Mouse (Mus musculus) brown adipose tissue, adult 24 weeks (tissue): ENCODE data around the gene Pex12. TPM values are rescaled to one million over a fixed set of nuclear protein-coding genes. Genes with fewer than 3 reads are reported as not detected.
"Not testable (repeated sequence)": the region's sequence is repeated elsewhere in the genome, so short reads cannot be mapped to it uniquely, and the experiment has no call there.

Experiments
- H3K27ac ChIP-seq: fragments of 200-500 bp; replicated peaks from 2 replicates; pipeline ENCODE4 v1.5.1; 2012; ENCODE audit warnings: low read depth, mild to moderate bottlenecking, low read length
- H3K4me1 ChIP-seq: fragments of 200-500 bp; 2 replicates; pipeline ENCODE4 v1.6.1; 2012; ENCODE audit warnings: low read length, mixed read lengths; ENCODE audit not compliant: control insufficient read depth, insufficient read depth, insufficient read length
- H3K4me3 ChIP-seq: fragments of 200-500 bp; 2 replicates; pipeline ENCODE4 v1.5.1; 2012; ENCODE audit warnings: low read depth, mild to moderate bottlenecking, low read length, moderate library complexity; ENCODE audit not compliant: insufficient read depth
- polyA plus RNA-seq: library from polyadenylated mRNA; stranded (reverse); fragments of >200 nt; gene quantifications from 2 replicates; pipeline ENCODE4 v1.2.4, GENCODE M21; 2012; ENCODE audit not compliant: missing spikeins, insufficient read depth, insufficient read length

Gene Pex12
- polyA plus RNA-seq, result 4.2 and 9.8 TPM in 2 replicates

DNA sequence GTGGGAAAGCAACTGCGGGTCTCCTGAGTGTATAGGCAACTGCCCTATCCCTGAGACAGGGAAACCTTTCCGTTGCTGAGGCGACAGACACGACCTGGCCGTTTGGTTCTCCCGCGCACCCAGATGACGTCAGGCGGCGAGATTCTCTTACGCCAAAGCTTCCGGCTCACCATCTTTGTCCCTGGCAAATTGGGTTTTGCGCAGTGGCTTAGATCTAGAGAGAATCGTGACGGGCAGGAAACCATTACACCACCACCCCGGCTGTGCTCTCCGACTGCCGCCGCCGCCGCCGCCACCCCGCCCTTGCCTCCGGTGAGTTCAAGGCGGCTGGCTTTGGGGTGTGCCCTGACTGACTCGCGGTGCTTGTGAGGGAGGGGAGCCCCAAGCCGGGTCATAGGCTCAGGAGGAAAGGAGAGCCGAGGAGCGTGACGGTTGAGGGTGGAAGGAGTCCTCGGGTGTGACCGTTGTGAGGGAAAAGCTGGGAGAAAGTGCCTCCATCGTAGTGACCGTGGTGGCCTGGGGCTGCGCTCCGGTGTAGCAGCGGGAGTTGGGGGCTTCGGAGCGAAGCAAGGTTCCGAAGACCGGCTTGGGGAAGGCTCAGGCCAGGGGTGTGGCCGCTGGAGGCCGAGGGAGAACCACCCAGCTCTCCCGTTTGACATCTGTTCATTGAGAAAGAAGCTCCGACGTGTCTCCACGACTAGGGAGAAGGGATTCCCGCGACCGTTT, at the start of gene Pex12:
Pex12 (minus strand) TSS at position 61 of the 726 bp plus-strand sequence.
- peak within 1 kb of the TSS; percentile 96 for H3K27ac ChIP-seq
- peaks cover 6% of the 10 kb centered on the region; the same call in 1 of the 2 replicates for H3K4me1 ChIP-seq
- peak within 1 kb of the TSS; percentile 94 for H3K4me3 ChIP-seq

GRCm38 (mm10) chr11:83341716-83342245, 39.4 kb upstream of the Pex12 start:
- H3K4me3 ChIP-seq, result no peak overlapping the region
- no peaks in the 10 kb centered on the region for H3K4me1 ChIP-seq
- no peak overlapping the region for H3K27ac ChIP-seq

GRCm38 (mm10) chr11:83339705-83340104, 37.3 kb upstream of the Pex12 start:
- Histone ChIP-seq H3K27ac (no peak overlapping the region), H3K4me3 (no peak overlapping the region), H3K4me1 (no peaks in the 10 kb centered on the region)

DNA sequence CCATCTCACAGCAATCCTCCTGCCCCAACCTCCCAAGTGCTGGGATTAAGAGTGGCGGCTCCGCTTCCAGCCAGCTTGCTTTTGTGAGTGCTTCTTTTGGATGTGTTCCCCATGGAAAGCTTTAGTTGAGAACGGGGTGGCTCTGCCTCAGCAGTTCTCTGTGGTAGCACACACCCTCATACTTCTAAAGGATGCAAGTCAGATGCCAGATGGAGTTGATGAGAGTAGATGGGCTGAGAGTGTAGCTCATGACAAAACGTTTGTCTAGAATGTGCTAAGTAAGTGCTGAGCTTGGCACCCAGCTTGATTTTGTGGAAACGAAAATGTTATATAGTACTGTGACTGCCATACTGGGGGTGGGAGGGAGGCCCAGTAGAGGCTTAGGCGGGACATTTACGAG, 33.4 kb upstream of the Pex12 start:
- H3K4me1 ChIP-seq, result no peaks in the 10 kb centered on the region
- H3K4me3 ChIP-seq, result no peak overlapping the region
- H3K27ac ChIP-seq, result no peak overlapping the region

GRCm38 (mm10) chr11:83327427-83327826, 25.0 kb upstream of the Pex12 start:
- Histone ChIP-seq H3K4me3 (no peak overlapping the region), H3K27ac (no peak overlapping the region), H3K4me1 (no peaks in the 10 kb centered on the region)

DNA sequence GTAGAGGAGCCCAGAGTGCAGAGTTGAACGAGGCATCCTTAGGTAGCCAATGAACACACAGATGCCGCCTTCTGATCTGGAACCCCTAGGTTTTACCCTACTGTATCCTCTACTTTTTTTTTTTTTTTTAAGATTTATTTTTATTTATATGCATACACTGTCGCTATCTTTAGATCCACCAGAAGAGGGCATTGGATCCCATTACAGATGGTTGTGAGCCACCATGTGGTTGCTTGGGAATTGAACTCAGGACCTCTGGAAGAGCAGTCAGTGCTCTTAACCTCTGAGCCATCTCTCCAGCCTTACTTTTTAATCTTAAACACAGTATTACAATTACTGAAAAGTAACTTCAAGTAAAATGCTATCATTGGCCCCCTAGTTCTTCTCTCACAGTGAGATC, 24.3 kb upstream of the Pex12 start:
- not testable (repeated sequence) for H3K27ac ChIP-seq, H3K4me1 ChIP-seq, H3K4me3 ChIP-seq

GRCm38 (mm10) chr11:83319048-83319447, 16.7 kb upstream of the Pex12 start:
- Histone ChIP-seq H3K4me3 (no peak overlapping the region), H3K27ac (no peak overlapping the region), H3K4me1 (no peaks in the 10 kb centered on the region)

DNA sequence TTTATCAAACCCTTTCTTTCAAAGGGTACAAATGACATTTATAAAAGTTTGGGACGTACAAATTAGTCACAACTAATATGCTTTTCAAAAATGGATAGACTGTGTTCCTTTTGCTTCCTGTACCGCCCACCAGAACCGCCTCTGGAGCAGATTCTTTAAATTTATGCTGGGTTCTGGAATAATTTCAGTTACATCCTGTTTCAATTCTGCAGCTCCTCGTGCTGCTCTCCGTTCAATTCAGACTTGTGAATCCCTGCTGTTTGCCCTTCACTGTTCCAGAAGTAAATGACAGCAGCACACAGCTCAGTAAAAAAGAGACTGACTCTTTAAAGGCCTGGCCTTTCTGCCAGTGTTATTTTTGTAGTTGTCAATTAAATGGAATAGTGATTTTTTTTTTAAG, 10.1 kb upstream of the Pex12 start:
- Histone ChIP-seq H3K4me3 (no peak overlapping the region), H3K4me1 (peaks cover 2% of the 10 kb centered on the region; the same call in 1 of the 2 replicates), H3K27ac (no peak overlapping the region)

DNA sequence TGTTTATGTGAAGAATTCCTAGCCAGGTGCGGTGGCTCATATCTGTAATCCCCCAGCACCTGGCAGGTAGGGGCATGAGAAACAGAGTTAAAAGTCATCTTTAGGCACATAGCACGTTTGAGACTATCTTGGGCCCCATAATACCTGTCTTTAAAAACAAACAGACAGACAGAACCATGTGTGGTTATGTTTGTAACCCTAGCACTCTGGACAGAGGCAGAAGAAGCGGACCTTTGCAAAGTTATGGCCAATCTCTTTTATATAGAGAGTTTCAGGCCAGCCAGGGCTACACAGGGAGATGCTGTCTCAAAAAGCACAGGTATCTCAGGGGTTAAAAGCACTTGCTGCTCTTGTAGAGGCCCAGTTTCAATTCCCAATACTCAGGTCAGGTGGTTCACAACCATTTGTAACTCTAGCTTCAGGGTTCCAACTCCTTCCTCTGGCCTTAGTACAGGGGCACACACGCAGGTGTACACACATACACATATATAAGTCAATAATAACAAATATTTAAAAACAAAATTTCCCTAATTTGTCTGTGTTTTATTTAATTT, 4.4 kb upstream of the Pex12 start:
- H3K27ac ChIP-seq, result no peak overlapping the region
- no peak overlapping the region for H3K4me3 ChIP-seq
- H3K4me1 ChIP-seq, result peaks cover 6% of the 10 kb centered on the region; the same call in 1 of the 2 replicates

GRCm38 (mm10) chr11:83304485-83304884, 2.1 kb upstream of the Pex12 start:
- Histone ChIP-seq H3K4me1 (peaks cover 6% of the 10 kb centered on the region; the same call in 1 of the 2 replicates), H3K27ac (no peak overlapping the region), H3K4me3 (no peak overlapping the region)

- H3K4me1 ChIP-seq, result peaks cover 6% of the 10 kb centered on the region; the same call in 1 of the 2 replicates
- no peak overlapping the region for H3K27ac ChIP-seq
- no peak overlapping the region for H3K4me3 ChIP-seq
These were observed 1.4 kb upstream of the Pex12 start for GRCm38 (mm10) chr11:83303751-83304150.

DNA sequence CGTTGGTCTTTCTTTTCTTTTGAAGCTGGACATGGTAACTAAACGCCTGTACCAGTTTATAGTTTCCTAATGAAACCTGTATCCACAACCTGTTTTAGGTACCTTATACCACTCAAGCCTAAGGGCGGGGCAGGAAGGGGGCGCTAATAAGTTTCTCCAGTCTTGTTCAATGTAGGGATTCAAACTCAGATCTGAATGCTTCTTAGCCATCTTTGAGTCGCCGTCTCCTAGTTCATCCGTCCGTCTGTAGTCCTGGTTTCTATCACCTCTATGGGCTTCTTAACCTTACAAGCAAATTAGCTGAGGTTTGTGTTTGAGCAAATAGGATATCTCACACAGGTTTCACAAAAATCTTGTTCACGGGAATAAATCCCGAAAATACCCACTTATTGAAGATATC, 262 bp downstream of the Pex12 start:
- H3K4me3 ChIP-seq, result peak overlapping the region; percentile 94
- H3K27ac ChIP-seq, result peak overlapping the region; percentile 28
- peaks cover 6% of the 10 kb centered on the region; the same call in 1 of the 2 replicates for H3K4me1 ChIP-seq

DNA sequence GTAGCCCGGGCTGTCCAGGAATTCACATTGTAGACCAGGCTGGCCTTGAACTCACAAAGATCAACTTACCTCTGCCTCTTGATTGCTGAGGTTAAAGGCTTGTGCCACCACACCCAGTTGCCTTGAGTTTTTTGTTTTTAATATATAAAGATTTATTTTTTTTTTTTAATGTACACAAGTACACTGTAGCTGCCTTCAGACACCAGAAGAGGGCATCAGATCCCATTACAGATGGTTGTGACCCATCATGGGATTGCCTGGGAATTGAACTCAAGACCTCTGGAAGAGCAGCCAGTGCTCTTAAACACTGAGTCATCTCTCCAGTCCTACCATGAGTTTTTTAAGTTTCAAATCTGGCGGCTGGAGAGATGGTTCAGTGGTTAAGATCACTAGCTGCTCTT, 955 bp downstream of the Pex12 start:
- peaks cover 6% of the 10 kb centered on the region; the same call in 1 of the 2 replicates for H3K4me1 ChIP-seq
- H3K4me3 ChIP-seq, result no peak overlapping the region
- no peak overlapping the region for H3K27ac ChIP-seq

- Histone ChIP-seq H3K4me3 (no peak overlapping the region), H3K27ac (no peak overlapping the region), H3K4me1 (peaks cover 5% of the 10 kb centered on the region; the same call in 1 of the 2 replicates)
These were observed 2.7 kb downstream of the Pex12 start for GRCm38 (mm10) chr11:83299724-83300123.

DNA sequence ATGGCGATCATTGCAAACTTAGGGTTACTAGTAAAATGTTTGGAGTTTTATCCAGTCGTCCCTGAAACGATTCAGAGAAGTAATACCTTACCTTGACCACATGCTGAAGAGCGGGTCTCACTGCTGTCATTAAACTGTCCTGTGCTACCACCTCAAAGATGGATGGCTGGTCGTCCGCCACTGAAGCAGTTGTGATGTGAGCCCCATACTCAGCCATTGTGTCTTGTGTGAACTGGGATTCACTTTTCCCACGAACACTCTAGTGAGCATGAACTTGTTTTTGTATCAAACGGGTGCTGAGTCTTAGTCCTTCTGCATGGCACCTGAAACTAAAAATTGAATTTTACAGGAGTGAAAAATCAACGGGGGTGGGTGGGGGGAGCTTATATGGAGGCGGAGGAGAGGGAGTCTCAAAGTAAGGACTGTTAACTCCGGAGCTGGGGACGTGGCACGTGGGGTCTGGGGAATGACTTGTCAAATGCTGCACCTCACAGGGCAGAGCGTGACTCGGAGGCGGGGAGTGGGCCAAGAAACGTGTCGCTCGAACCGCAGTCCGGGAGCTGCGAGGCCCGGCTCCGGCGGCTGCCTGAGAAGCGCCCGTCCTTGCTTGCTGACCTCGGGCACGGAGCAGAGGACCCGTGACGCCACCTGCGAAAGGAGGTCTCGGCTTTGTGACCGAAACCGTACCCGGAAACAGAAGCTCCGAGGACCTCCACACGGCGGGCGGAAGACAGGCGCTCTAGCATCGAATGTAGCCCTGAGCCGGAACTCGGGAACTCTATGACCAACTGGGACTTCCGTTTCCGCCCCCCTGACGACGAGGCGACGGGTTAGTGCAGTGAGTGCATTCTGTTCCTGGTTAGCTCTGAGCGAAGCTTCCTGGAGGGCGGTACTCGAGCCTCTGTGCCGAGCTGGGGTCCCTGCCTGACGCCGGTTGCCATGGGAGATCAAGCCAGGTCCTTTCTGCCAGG, 3.9 kb downstream of the Pex12 start, which contains the start of gene Ap2b1:
Ap2b1 (plus strand) TSS at position 800 of the 971 bp plus-strand sequence.
- Histone ChIP-seq H3K27ac (peak within 1 kb of the TSS; percentile 90), H3K4me1 (no peaks in the 10 kb centered on the region), H3K4me3 (peak within 1 kb of the TSS; percentile 80)
